Mouse (Mus musculus) gastrocnemius, postnatal 14 days (tissue): ENCODE measurements around the gene Gal3st2. TPM values are rescaled to one million over a fixed set of nuclear protein-coding genes. Genes with fewer than 3 reads are reported as not detected.
A peak's percentile ranks its signal among the peaks of the same experiment; 100 is the strongest.
"Not testable (repeated sequence)": the region's sequence is repeated elsewhere in the genome, so short reads cannot be mapped to it uniquely, and the experiment has no call there.

Source experiments
- DNase-seq: peaks from one replicate; pipeline ENCODE4 v3.0.0; 2021; ENCODE audit warnings: mixed read lengths
- intact Hi-C: fragments of 180-260 bp; cut with DNase I; formaldehyde crosslinking; loops from one replicate; pipeline ENCODE4 v1.15.1; 2025; ENCODE audit warnings: low total_unique reads
- long read RNA-seq, 2 experiments: library from polyadenylated mRNA; stranded (forward); transcript quantifications; one replicate each; pipeline ENCODE4 v2.0.0; 2021
- total RNA-seq, 2 experiments: library from RNA; stranded (reverse); gene quantifications; 2 replicates each; pipeline ENCODE4 v1.2.3; 2021

Gene Gal3st2
- not detected for total RNA-seq
- long read RNA-seq, experiment 1: 0 reads
- long read RNA-seq, experiment 2: 0 reads

GRCm38 (mm10) chr1:93861048-93861447 lies at the start of gene Gal3st2:
Gene Gal3st2, plus strand, starts transcription at chr1:93861306.
- DNase-seq: not testable (repeated sequence)

GRCm38 (mm10) chr1:93811495-93812039 lies 49.5 kb upstream of the Gal3st2 start:
- no peak for DNase-seq
- intact Hi-C loops: no loop called here

More at GRCm38 (mm10) chr1:93861048-93861447, at the start of gene Gal3st2:
- intact Hi-C loops: not testable (repeated sequence)

- intact Hi-C loops: no loop called here
- no peak for DNase-seq
These were observed 43.1 kb upstream of the Gal3st2 start for GRCm38 (mm10) chr1:93817823-93818532.

GRCm38 (mm10) chr1:93818722-93819121 lies 42.4 kb upstream of the Gal3st2 start:
- intact Hi-C loops: no loop called here

GRCm38 (mm10) chr1:93823796-93824495 lies 37.2 kb upstream of the Gal3st2 start:
- intact Hi-C loops: no loop called here

More at GRCm38 (mm10) chr1:93818722-93819121, 42.4 kb upstream of the Gal3st2 start:
- no peak for DNase-seq

GRCm38 (mm10) chr1:93824609-93825008 lies 36.5 kb upstream of the Gal3st2 start, which contains the start of gene D2hgdh:
Gene D2hgdh, plus strand, starts transcription at chr1:93824909.
- DNase-seq: no peak
- intact Hi-C loops: no loop called here

More at GRCm38 (mm10) chr1:93823796-93824495, 37.2 kb upstream of the Gal3st2 start:
- no peak for DNase-seq

GRCm38 (mm10) chr1:93825105-93825674 lies 35.9 kb upstream of the Gal3st2 start:
- DNase-seq: peak; percentile 93
- intact Hi-C loops: no loop called here

GRCm38 (mm10) chr1:93825771-93826539 lies 35.2 kb upstream of the Gal3st2 start:
- DNase-seq: no peak
- intact Hi-C loops: no loop called here

GRCm38 (mm10) chr1:93826540-93826835 lies 34.6 kb upstream of the Gal3st2 start:
- intact Hi-C loops: no loop called here
- DNase-seq: peak; percentile 9

- intact Hi-C loops, DNase-seq: not testable (repeated sequence)
These were observed 28.2 kb upstream of the Gal3st2 start for GRCm38 (mm10) chr1:93832754-93833360.

GRCm38 (mm10) chr1:93834671-93835150 lies 26.4 kb upstream of the Gal3st2 start:
- DNase-seq: no peak
- intact Hi-C loops: no loop called here

GRCm38 (mm10) chr1:93835211-93835610 lies 25.9 kb upstream of the Gal3st2 start:
- no peak for DNase-seq
- intact Hi-C loops: no loop called here

GRCm38 (mm10) chr1:93835876-93836531 lies 25.1 kb upstream of the Gal3st2 start:
- DNase-seq: no peak
- intact Hi-C loops: no loop called here

- intact Hi-C loops: no loop called here
These were observed 24.6 kb upstream of the Gal3st2 start for GRCm38 (mm10) chr1:93836532-93836913.

GRCm38 (mm10) chr1:93837335-93837734 lies 23.8 kb upstream of the Gal3st2 start:
- no peak for DNase-seq
- intact Hi-C loops: no loop called here

More at GRCm38 (mm10) chr1:93836532-93836913, 24.6 kb upstream of the Gal3st2 start:
- no peak for DNase-seq

- intact Hi-C loops, DNase-seq: not testable (repeated sequence)
These were observed 22.5 kb upstream of the Gal3st2 start for GRCm38 (mm10) chr1:93838569-93838968.

- DNase-seq, intact Hi-C loops: not testable (repeated sequence)
These were observed 15.2 kb upstream of the Gal3st2 start for GRCm38 (mm10) chr1:93845766-93846366.

- DNase-seq, intact Hi-C loops: not testable (repeated sequence)
These were observed 5.3 kb upstream of the Gal3st2 start for GRCm38 (mm10) chr1:93855790-93856189.
